Mouse (Mus musculus) layer of hippocampus, adult 9-11 months (tissue): ENCODE data around the gene Calml4.
"Not testable (repeated sequence)": the region's sequence is repeated elsewhere in the genome, so short reads cannot be mapped to it uniquely, and the experiment has no call there.

Experiments used
- DNase-seq: peaks from one replicate; pipeline ENCODE4 v3.0.0; 2022

Calml4 gene

DNA sequence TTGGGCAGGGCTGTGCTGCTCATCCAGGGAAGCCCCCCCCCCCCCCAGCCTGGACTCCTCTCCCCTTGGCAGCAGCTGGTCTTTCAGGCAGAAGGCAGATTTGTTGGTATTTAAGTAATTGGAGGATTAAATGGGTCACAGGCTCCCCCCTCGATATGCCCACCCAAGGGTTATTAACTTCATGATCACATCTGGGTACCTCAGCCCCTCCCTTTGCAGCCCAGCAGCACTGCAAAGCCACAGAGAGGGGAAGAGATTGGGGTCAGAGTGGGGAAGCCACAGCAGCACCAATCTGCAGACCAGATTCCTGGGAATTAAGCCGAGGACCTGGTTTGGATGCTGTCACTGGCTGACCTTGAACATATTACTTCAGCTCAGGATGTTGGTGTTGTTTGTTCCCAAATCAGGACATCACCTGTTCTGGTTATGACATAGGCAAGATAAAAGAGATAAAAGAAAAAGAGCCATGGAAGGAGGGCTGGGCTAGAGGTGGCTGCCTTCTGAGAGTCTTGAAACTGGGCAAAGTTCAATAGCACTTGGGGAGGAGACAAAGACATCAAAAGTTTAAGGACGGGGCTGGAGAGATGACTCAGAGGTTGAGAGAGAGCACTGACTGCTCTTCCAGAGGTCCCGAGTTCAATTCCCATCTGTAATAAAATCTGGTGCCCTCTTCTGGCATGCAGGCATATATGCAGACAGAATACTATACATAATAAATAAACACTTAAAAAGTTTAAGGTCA is 22.0 kb upstream of the Calml4 start:
- no peak for DNase-seq

DNA sequence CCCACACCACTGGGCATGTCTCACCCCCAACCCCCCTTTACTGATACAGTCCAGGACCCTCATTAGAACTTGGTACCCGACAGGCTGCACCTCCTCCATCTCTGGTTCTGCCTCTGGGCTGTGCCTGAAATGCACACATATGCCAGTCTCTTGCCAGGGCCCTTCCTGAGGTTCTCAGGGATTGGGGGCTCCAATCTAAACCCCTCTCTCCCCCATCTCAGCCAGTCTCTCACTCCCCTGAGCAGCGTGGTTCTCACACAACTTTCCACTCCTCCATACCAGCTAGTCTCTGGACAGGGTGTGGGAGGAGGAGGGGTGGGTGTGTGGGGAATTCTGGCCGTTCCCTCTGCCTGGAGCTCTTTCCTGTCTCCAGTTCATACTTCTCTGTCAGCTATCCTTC is 20.3 kb upstream of the Calml4 start:
- no peak for DNase-seq

DNA sequence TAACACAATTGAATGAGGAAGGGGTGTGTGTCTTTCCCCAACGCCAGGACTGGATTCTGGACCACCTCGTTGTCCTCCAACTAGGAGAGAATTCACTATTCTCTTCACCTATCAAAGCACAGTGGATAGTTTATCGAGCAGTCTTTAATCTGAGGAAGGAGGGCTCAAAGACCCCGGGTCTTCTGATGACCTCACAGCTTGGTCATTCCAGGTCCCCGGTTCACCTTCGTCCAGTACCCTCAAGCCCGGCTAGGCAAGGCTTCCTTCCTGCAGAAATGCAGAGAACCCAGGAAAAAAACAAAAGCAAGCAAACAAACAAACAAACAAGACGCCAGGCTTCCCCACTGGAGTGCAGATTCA is 19.8 kb upstream of the Calml4 start:
- no peak for DNase-seq

DNA sequence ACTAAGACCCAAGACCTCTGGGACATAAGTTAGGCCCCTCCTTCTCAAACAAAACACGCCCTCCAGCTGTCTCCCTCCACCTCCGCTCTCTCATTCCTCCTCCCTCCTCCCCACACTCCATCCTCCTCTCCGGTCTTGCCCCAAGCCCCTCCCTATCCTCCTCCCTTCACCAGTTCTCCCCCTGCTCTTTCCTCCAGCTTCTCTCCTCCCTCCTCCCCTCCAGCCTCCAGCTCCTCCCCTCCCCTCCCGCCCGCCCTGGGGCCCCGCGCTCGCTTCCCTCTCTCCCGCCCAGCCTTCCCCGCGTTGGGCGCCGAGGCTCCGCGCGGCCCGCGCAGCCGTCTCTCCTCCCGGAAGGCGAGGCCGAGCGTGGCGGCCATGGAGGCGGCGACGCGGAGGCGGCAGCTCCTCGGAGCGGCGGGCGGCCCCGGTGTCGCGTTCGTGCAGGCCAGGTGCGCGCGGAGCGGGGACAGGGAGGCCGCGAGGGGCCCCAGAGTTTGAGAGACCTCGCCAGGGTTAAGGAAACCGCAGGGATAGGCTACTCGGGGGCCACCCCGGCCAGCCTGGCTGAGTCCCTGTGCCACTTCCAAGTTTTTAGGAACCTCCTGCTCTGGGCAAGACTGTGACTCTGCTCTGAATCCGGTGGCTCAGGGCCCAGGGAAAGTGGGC is 19.2 kb upstream of the Calml4 start, which contains the start of gene Cln6:
Gene Cln6, plus strand, starts transcription at position 280 of the 666 bp plus-strand sequence.
- peak; percentile 74 for DNase-seq

DNA sequence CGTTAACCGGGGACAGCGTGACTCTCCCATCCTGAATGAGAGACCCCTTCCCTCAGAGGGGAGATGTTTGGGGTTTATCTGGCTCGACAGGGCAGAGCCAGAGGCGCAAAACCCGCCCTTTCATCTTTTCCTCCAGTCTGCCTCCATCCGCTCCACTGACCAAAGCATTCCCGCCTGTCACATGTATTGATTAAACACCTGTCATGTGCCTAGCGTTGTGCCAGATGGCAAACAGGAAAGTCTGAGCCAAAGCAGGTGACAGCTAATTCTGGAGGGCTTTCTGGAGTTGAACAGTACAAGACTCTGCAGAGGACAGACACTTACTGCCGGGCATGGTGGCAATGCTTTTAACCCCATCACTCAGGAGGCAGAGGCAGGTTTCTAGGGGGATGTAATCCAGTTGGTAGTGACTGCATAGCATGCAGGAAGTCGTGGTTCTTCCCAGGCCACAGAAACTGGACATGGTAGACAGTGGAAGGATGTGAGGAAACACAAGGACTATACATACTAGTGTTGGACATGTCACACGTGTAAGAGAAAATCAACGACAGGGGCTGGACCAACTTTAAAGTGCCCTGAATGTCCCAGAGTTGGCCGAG is 18.6 kb upstream of the Calml4 start:
- DNase-seq = no peak

DNA sequence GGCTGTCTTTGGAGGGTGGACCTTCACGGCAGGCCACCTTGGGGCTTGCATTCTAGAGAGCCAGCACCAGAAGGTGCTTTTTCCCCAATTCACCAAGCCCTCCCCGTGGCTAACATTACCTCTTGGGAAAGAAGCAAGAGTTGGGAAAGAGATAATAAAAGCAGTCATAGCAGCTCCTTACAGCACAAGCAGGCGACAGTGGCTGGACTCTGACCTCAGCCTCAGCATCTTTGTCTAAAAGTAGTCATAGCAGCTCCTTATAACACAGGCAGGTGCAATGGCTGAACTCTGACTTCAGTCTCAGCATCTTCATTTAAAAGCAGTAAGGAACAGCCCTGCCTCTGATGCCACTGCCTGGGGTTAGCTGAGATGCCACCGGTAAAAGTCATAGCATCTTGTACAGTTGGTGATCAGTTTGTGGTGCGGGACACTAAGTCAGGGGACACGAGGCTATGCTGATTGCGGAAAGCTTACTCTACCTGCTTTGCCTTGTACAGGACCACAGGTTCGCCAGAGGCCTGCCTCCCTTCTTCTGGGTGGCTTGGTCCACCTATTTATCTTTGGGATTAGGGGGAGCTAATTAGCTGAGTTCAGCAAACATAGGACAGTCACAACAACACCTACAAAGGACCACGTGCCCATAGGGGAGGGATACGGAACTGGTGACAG is 14.4 kb upstream of the Calml4 start:
- no peak for DNase-seq

DNA sequence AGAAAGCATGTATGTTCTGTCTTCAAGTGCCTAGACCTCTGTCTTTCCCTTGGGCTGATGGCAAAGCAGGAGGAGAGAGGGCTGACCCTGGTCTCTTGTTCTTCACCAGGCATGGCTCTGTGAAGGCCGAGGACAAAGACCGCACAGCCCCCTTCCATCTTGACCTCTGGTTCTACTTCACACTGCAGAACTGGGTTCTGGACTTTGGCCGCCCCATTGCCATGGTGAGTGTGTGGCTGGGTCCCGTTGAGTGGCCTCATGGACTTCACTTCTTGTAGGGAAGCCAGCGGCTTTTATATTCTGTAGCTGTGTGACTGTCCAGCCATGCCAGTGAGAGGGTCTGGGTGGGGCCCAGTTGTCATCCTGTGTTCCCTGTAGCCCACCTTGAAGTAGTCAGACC is 13.4 kb upstream of the Calml4 start:
- DNase-seq = no peak

DNA sequence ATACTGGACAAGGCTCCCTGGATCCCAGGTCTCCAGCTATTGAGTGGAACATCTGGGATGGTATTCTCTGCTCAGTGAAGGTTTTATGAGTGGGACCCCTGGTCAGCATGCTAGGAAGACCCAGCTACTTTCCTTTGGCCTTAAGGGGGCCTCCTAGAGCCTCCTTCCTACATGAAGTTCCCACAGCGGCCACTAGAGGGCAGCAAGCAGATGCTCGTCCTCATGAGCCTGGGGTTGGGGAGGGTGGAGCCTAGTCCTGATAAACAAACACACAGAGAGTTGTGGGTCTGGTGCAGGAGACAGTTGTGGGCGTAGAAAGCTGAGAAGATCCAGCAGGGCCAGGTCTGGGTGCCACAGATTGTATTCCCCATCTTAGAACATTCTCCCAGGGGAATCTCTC is 10.2 kb upstream of the Calml4 start:
- peak; percentile 79 for DNase-seq

DNA sequence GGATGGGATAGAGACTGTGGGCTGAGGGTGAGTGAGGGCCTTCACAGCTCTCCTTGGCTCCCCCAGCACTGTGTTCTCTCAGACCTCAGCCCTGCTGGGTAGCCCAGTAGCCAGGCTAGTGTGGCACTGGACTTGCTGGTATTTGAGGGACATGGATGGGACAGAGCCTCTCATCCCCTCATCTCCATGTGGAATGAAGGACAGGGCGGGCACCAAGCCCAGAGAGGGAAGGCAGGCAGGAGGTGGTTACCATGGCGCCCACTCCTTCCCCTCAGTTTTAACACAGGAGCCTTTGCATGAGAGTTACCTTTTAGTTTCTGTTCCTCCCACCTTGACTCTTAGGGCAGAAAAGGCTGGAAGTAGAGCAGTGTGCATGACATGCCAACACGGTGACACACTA is 9.2 kb upstream of the Calml4 start:
- DNase-seq = no peak

DNA sequence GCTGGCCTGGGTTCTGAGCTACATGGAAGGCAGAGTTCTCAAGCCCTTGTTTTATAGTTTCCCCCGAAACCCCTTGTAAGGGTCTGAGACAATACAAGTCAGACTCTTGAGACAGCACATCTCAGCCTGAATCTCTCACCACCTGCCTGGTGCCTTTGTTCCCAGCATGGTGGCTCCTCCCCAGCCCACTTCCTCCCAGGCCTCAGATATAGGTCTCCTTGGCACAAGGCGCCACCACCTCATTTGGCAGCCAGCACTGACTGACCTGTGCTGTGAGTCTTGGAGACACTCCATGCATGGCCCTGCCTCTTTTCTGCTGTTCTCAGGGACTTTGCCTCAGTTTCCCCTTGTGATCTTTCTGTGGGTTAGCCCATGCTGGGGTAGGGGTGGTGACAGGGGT is 6.3 kb upstream of the Calml4 start:
- DNase-seq = no peak

DNA sequence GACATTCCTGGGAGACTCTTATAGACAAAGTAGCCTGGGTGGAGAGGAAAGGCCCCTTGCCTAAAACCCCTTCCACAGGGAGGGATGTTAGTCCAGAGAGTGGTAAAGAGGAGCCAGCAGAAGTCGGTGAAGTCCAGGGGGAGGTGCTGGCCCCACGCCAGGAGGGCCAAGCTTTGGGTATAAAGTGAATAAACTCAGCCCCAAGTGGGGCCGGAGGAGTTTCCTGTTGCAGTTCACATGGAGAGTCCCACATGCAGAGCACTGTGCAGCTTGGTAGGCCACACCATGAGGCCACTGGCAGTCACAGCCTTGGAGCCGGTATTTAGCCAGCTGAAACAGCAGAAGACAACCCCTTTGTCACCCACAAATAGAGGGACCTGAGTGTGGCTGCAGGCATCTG is 3.4 kb upstream of the Calml4 start:
- DNase-seq = no peak

DNA sequence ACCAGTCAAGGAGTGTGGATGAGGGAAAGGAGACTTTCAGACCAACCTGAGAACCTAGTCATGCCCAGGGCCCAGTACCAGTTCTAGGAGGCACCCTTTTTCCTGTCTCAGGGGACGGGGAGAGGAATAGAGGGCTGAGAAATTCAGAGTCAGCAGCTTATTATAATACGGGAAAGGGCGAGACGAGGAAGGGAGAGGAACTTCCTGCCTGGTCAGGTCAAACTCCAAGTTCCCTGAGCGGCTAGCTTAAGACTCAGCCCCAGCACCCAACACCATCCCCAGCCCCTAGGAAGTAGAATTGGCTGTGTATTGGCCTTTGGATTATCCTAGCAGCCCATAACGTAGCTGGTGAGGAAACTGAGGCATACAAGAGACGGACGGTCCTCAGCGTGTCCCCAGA is 664 bp upstream of the Calml4 start:
- DNase-seq = no peak

DNA sequence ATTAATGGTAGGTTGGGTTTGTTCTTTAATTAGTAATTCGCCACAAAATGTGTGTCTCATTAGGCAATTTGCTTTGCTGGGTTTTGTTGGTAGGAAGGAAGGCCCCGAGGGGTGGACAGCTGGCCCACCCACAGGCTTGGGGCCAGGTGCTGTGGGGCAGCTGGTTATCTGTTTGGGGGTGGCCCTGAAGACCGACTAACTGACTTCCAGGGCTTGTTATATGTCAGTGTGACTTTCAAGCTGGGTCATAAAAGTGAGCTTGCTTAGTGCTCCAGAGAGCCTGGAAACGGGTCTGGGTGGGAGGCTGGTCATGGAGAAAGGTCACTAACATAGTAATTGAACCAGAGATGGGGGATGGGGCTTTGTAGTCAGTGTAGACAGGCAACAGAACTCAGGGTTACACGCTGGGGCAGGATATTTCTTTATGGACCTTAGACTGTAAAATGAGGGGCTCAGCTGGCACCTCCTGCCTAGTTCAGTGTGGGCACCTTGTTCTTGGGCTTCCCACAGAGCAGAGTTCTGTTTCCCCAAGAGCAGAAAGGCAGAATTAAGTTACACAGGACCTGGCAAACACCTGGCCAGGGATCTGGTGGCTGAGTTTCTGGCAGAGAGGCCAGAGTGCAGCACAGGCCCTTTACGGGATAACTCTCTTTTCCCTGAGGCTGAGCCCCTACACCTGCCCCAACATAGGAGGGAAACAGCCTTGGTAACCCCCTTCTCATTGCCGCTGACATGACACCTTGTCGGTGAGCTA is 563 bp downstream of the Calml4 start:
- no peak for DNase-seq

DNA sequence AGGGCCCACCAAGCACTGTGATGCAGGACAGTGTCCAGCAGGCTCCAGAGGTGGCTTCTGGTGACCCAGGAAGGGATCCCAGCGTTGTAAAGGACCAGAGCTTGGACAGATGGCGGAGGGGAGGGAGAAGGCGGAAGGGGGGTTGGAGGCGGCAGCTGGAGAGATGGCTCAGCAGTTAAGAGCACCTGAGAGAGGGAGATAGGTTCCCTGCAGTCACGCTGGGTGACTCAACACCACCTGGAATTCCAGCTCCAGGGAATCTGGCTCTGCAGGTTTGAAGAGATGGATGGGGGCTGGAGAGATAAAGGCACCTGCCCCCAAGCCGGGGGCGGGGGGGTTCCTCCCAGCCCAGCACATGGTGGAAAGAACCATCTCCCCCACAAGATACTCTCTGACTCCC is 2.2 kb downstream of the Calml4 start:
- DNase-seq = not testable (repeated sequence)

DNA sequence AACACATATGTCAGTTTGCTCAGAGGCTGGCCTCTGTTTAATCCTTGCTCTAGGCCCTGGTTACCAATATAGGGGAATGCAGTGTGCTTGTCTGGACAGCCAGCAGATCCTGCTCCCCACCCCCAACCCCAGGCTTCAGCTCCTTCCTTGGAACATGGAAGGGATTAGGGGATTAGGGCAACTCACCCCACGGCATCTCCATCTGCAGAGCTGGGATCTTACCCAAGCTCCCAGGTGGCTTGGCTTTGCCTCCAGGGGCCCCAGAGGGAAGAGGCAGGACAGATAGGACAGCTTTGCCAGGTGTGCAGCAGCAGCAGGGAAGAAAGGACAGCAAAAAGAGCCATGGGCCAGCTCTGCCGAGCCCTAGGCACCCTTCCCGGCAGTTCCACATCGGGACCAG is 3.0 kb downstream of the Calml4 start:
- DNase-seq = no peak

DNA sequence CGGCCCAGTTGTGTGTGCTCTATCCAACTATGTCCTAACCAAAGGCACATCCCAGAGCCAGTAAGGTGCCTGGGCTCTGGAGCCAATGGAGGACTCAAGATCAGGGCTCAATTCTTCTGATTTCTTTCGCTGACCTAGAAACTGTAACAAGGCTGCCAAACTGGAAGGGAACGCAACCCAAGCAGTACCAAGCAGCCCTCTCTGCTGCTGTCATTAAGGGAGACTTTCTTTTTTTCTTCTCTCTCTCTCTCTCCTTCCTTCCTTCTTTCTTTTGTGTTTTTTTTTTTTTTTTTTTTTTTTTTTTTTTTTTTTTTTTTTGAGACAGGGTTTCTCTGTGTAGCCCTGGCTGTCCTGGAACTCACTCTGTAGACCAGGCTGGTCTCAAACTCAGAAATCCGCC is 11.4 kb downstream of the Calml4 start:
- not testable (repeated sequence) for DNase-seq

DNA sequence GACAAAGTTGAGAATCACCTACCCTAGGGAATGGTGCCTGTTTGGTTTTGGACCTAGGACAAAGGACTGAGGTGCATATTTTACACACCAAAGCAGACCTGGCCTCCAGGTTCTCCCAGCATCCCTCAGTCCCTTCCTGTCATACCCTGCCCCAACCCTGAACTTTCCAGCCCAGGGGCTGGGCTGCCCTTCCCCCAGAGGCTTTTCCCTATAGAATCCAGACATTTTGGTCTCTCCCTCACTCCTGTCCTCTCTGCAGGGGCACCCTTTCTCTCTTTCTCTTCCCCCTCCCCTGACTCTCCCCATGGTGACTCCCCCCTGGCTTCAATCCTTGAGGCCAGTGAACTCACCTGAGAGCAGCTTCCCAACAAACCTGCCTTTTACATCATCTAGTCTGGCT is 12.8 kb downstream of the Calml4 start:
- no peak for DNase-seq

DNA sequence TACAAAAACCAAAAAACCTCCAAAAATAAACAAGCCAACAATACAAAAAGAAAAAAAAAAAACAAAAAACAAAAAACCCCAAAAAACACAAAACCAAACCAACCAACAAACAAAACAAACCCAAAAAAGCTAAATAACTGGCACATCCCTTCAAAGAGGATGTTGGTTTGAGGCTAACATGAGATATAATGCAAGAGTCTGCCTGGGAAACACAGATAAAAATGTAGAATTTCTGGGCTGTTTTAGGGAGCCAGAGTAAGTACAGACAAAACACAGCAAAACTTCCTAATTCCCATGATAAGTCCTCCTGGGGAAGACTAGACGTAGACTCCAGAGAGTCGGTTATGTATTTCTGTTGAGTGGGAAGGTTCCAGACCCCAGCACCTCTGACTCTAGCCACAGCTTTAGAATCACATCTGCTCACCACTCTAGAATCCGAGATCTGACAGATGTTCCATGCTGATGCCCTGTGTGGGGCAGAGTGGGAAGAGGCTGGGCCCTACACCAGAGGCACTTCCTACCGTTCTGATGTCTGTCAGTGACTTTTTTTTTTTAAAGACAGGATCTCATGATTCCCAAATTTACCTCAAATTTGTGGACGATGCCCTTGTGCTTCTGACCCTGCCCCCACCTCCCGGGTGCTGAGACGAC is 19.2 kb downstream of the Calml4 start:
- DNase-seq = no peak

DNA sequence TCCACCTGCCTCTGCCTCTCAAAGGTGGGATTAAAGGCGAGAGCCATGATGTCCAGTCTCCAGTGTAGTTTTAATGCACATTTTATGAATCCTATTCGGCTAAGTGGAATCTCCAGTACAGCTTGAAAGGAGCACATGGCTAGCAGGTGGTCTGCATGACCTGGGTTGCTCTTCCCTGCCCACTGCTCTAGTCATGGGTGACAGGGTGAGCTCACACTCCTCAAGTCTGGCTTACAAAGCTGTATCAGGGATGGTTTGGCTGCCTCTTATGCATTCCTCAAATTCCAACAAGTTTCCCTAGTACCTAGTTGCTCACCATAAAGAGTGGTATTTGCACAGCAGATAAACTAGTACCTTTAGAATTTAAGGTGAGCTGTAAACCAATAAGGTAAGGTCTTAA is 19.9 kb downstream of the Calml4 start:
- no peak for DNase-seq

DNA sequence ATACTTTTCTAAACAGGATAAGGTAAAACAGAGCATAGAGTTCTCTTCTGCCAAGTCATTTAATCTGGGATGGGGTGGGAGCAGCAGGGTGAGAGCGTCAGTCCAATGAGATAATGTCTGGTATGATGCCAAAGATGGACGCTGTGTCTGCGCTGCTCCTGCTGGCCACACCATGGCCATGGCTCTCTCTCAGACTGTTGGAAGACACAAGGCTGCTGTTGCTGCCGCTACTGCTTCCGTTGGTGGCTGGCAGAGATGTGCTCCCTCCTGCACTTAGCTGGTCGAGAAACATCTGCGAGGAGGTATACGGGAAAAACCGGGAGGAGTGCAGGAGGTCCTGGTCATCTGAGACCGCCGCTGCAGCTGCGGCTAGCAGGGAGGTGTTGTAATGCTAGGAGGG is 24.0 kb downstream of the Calml4 start:
- DNase-seq = peak; percentile 25

DNA sequence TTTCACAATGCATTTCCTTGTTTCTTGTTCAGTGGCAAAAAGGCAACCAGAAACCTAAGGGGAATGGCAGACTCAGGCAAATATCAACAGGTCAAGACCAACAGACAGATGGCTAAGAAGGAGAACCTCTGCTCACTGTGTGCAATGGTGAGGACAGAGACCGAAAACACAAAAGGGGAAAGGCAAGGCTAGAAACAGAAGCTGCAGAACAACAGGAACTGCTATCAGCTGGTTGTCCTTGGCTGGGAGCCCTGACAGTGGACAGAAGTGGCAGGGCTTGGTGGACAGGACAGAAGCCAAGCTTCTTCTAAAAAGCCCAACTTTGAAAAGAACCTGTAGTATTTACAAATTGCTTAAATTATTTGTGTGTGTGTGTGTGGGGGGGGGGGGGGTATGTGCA is 36.6 kb downstream of the Calml4 start:
- no peak for DNase-seq

DNA sequence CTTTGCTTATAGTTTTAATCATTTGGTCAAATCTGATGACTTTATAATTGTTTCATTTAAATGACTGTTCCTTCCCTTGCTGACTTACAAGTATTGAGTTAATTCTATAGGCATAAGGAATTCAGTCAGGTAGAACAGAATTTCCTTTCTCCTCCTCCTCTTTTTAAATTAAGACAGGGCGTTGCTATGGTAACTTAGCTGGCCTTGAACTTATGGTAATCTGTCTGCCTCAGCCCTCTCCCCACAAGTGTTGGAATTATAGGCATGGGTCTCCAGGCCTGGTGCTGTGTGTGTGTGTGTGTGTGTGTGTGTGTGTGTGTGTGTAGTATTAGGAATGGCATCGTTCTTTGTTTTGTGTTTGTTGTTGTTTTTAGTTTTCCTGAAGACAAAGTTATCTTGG is 43.9 kb downstream of the Calml4 start:
- DNase-seq = no peak

DNA sequence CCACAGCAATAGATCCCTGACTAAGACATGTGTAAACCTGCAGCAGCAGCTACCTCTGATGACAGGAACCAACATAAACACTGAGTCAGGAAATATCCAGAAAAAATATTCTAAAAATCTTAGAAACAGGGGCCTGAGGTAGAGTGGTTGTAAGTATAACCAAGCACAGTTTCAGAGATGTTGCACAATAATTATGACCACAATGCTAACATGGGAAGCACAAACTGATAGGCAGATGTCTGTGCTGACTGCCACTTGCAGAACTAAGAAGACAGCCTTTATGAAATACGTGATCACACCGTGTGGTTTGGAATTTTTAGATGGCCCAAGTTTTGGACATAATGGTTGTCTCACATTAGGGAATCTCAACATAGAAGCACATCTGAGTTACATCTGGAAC is 46.0 kb downstream of the Calml4 start:
- DNase-seq = no peak
